Mouse (Mus musculus): ENCODE data around the gene 5830411N06Rik. TPM values are rescaled to one million over a fixed set of nuclear protein-coding genes. Genes with fewer than 3 reads are reported as not detected.

5830411N06Rik gene
- polyA plus RNA-seq, 1 experiment from 2014 or later, result not detected

DNA sequence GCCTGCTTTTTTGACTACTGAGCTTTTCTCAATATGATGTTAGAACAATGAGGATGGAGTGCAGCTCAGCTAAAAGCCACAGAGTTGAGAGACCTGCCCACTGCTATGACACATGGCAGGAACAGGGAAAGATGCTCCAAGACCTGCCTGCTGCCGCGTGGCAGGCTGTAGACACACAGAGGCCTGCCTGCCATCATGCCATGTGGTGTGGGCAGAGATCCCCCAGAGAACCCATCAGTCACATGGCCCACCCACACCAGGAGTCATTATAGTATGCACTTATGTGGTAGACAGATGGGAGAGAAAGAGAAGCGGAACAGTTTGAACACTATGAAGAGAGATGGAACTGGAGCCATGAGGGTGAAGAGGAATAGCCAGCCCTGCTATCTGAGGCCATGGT lies 13.4 kb upstream of the 5830411N06Rik start:
- Histone ChIP-seq H3K4me1 (replicated peaks) (no peaks in the 10 kb centered on the region), H3K27ac (no peak overlapping the region), H3K36me3 (no peaks in the 10 kb centered on the region), H3K4me2 (replicated peaks) (no peak overlapping the region), H3K9me3 (no peaks in the 10 kb centered on the region), H3K9ac (no peak overlapping the region), H3K4me3 (replicated peaks) (no peak overlapping the region), H3K27me3 (replicated peaks) (no peaks in the 10 kb centered on the region)
- WGBS, result 90% methylated on average over 3 of the region's 3 CpGs
- no peak for ATAC-seq

- no peaks in the 10 kb centered on the region for H3K4me1 ChIP-seq (replicated peaks)
- H3K4me3 ChIP-seq (replicated peaks), result no peak overlapping the region
- H3K9ac ChIP-seq, result no peak overlapping the region
- H3K27ac ChIP-seq, result no peak overlapping the region
- H3K4me2 ChIP-seq (replicated peaks), result no peak overlapping the region
- no peak for ATAC-seq
- H3K36me3 ChIP-seq, result no peaks in the 10 kb centered on the region
- 82% methylated on average over 7 of the region's 7 CpGs for WGBS
- H3K9me3 ChIP-seq, result no peaks in the 10 kb centered on the region
- H3K27me3 ChIP-seq (replicated peaks), result no peaks in the 10 kb centered on the region
These were observed 6.8 kb downstream of the 5830411N06Rik start for GRCm38 (mm10) chr7:140253780-140254299.

GRCm38 (mm10) chr7:140295746-140296145 lies 48.7 kb downstream of the 5830411N06Rik start:
- no peak overlapping the region for H3K27ac ChIP-seq
- H3K27me3 ChIP-seq (replicated peaks), result no peaks in the 10 kb centered on the region
- H3K4me2 ChIP-seq (replicated peaks), result no peak overlapping the region
- H3K4me3 ChIP-seq (replicated peaks), result no peak overlapping the region
- no peaks in the 10 kb centered on the region for H3K36me3 ChIP-seq
- H3K4me1 ChIP-seq (replicated peaks), result no peaks in the 10 kb centered on the region
- 85% methylated on average over 9 of the region's 9 CpGs for WGBS
- ATAC-seq, result no peak
- no peaks in the 10 kb centered on the region for H3K9me3 ChIP-seq
- no peak overlapping the region for H3K9ac ChIP-seq

DNA sequence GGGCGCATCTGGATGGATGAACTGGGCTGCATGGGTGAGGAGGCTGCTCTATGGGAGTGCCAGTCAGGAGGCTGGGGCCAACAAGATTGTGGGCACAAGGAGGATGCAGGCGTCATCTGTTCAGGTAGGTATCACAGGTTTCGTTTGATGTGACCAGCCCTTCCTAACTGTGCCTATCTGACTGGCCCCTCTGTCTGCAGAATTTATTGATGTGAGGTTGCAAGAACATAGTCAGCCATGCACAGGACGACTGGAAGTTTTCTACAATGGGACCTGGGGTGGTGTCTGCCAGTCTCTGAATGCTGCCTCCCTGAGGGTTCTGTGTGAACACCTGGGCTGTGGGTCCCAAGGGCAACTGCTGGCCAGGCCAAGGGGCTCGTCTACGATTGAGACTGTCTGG lies 49.8 kb downstream of the 5830411N06Rik start:
- ATAC-seq, result no peak
- no peaks in the 10 kb centered on the region for H3K4me1 ChIP-seq (replicated peaks)
- no peak overlapping the region for H3K27ac ChIP-seq
- H3K27me3 ChIP-seq (replicated peaks), result no peaks in the 10 kb centered on the region
- no peaks in the 10 kb centered on the region for H3K36me3 ChIP-seq
- WGBS, result 73% methylated on average over 6 of the region's 6 CpGs
- no peaks in the 10 kb centered on the region for H3K9me3 ChIP-seq
- no peak overlapping the region for H3K4me2 ChIP-seq (replicated peaks)
- H3K9ac ChIP-seq, result no peak overlapping the region
- H3K4me3 ChIP-seq (replicated peaks), result no peak overlapping the region

- no peaks in the 10 kb centered on the region for H3K36me3 ChIP-seq
- no peak overlapping the region for H3K4me3 ChIP-seq (replicated peaks)
- no peaks in the 10 kb centered on the region for H3K27me3 ChIP-seq (replicated peaks)
- no peak overlapping the region for H3K27ac ChIP-seq
- no peaks in the 10 kb centered on the region for H3K9me3 ChIP-seq
- WGBS, result 81% methylated on average over 3 of the region's 3 CpGs
- no peak for ATAC-seq
- no peak overlapping the region for H3K9ac ChIP-seq
- H3K4me2 ChIP-seq (replicated peaks), result no peak overlapping the region
- H3K4me1 ChIP-seq (replicated peaks), result no peaks in the 10 kb centered on the region
These were observed 52.3 kb downstream of the 5830411N06Rik start for GRCm38 (mm10) chr7:140299416-140299815.

- H3K9me3 ChIP-seq, result no peaks in the 10 kb centered on the region
- no peak overlapping the region for H3K9ac ChIP-seq
- no peaks in the 10 kb centered on the region for H3K4me1 ChIP-seq (replicated peaks)
- ATAC-seq, result no peak
- no peak overlapping the region for H3K27ac ChIP-seq
- H3K4me3 ChIP-seq (replicated peaks), result no peak overlapping the region
- no peaks in the 10 kb centered on the region for H3K36me3 ChIP-seq
- H3K27me3 ChIP-seq (replicated peaks), result no peaks in the 10 kb centered on the region
- 85% methylated on average over 3 of the region's 3 CpGs for WGBS
- no peak overlapping the region for H3K4me2 ChIP-seq (replicated peaks)
These were observed 72.8 kb downstream of the 5830411N06Rik start for GRCm38 (mm10) chr7:140319861-140320385.

GRCm38 (mm10) chr7:140320558-140320957 lies 73.5 kb downstream of the 5830411N06Rik start, which contains the start of gene Olfr525:
Gene Olfr525 (plus strand): TSS chr7:140320858.
- H3K4me1 ChIP-seq (replicated peaks), result no peaks in the 10 kb centered on the region
- H3K9ac ChIP-seq, result no peak within 1 kb of the TSS
- no peaks in the 10 kb centered on the region for H3K27me3 ChIP-seq (replicated peaks)
- no peaks in the 10 kb centered on the region for H3K36me3 ChIP-seq
- H3K9me3 ChIP-seq, result no peaks in the 10 kb centered on the region
- 43% methylated on average over 1 of the region's 1 CpGs for WGBS
- no peak within 1 kb of the TSS for H3K4me3 ChIP-seq (replicated peaks)
- ATAC-seq, result no peak
- no peak within 1 kb of the TSS for H3K4me2 ChIP-seq (replicated peaks)
- H3K27ac ChIP-seq, result no peak within 1 kb of the TSS

DNA sequence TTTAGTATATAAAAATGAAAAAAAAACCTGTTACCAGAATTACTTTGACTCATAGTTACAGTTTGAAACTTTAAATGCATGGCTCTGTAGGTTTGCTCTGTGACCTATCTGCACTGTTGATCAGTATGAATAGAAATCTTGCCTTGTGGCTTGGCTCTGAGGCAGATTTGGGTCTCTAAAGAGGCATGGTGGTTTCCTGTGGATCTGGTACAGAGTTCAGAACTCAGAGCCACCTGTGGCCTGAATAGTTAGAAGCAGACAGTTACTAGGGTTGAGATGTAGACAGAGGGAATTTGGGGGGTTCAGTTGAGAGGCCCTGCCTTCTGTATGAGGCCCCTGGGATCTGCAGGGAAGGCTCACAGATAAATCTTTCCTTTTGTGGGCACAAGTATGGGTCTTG lies 74.1 kb downstream of the 5830411N06Rik start:
- H3K36me3 ChIP-seq, result no peaks in the 10 kb centered on the region
- H3K4me3 ChIP-seq (replicated peaks), result no peak overlapping the region
- H3K9me3 ChIP-seq, result no peaks in the 10 kb centered on the region
- no peaks in the 10 kb centered on the region for H3K27me3 ChIP-seq (replicated peaks)
- no peak overlapping the region for H3K4me2 ChIP-seq (replicated peaks)
- H3K27ac ChIP-seq, result no peak overlapping the region
- ATAC-seq, result no peak
- no peak overlapping the region for H3K9ac ChIP-seq
- H3K4me1 ChIP-seq (replicated peaks), result no peaks in the 10 kb centered on the region

DNA sequence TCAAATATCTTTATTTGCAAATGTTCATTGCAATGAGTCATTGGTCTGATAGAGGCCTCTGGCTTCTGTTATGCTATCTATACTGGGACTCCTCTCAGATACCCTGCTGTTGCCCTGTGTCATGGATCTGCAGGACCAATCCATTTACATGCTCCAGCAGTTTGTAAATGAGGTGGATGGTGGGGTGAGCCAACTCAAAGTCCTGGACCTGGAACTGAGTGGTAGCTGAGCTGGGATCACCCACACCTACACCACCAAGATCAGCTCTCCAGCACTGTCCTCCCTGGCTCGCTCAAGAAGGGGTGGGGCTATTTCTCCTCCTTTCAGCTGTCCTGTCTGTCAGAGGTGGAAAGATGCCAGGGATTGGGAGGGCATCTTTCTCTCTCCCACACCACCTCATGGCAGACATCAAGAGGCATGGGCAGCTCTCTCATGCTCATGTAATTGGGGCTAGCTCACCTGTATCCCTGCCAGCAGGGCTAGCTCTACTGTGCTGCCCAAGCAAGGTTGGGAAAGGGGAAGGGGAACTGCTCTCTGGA lies 82.8 kb downstream of the 5830411N06Rik start:
- no peaks in the 10 kb centered on the region for H3K36me3 ChIP-seq
- no peak for ATAC-seq
- H3K27me3 ChIP-seq (replicated peaks), result no peaks in the 10 kb centered on the region
- H3K27ac ChIP-seq, result no peak overlapping the region
- no peak overlapping the region for H3K9ac ChIP-seq
- no peaks in the 10 kb centered on the region for H3K9me3 ChIP-seq
- H3K4me3 ChIP-seq (replicated peaks), result no peak overlapping the region
- no peak overlapping the region for H3K4me2 ChIP-seq (replicated peaks)
- H3K4me1 ChIP-seq (replicated peaks), result no peaks in the 10 kb centered on the region
- WGBS, result 38% methylated on average over 1 of the region's 1 CpGs

DNA sequence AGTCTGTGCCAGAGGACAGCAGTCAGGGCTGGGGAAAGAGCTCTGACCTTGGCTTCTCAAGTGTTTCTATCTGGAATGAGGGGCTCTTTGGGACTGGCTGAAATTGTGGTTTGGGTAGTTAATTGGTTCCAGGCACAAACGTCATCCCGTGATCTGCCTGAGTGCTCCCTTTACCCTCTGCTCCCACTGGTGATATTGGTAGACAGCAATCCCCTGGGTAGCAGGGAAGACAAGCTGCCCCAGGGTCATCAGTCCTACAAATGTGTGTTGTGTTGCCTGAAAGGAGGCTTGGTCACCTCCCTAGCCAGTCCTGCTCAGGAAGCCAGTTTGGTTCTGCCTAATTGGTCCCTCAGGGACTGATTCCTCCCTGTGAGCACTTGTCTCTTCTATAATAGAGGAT lies 86.6 kb downstream of the 5830411N06Rik start, which contains the start of gene Olfr527:
Gene Olfr527, plus strand, starts transcription at position 301 of the 400 bp plus-strand sequence.
- Histone ChIP-seq H3K36me3 (no peaks in the 10 kb centered on the region), H3K4me2 (replicated peaks) (no peak within 1 kb of the TSS), H3K4me3 (replicated peaks) (no peak within 1 kb of the TSS), H3K27me3 (replicated peaks) (no peaks in the 10 kb centered on the region), H3K27ac (no peak within 1 kb of the TSS), H3K4me1 (replicated peaks) (no peaks in the 10 kb centered on the region), H3K9me3 (no peaks in the 10 kb centered on the region), H3K9ac (no peak within 1 kb of the TSS)
- ATAC-seq, result no peak
- WGBS, result 79% methylated on average over 2 of the region's 2 CpGs

Other genes with a start within 250 kb of the 5830411N06Rik start
- 32.2 and 32.9 TPM in 2 replicates for gene Zfp511, start 210.9 kb upstream of the 5830411N06Rik start, polyA plus RNA-seq (2015; fragmentation: Nextera tagmentation; extraction: Ambion mirVana)
- gene Tubgcp2, start 210.6 kb upstream of the 5830411N06Rik start, polyA plus RNA-seq (2015; fragmentation: Nextera tagmentation; extraction: Ambion mirVana), result 39.8 and 41.3 TPM in 2 replicates
- gene Msx3, start 198.2 kb upstream of the 5830411N06Rik start, polyA plus RNA-seq (2015; fragmentation: Nextera tagmentation; extraction: Ambion mirVana), result not detected in 2 replicates
- 3.4 and 3.7 TPM in 2 replicates for gene Caly, start 164.7 kb upstream of the 5830411N06Rik start, polyA plus RNA-seq (2015; fragmentation: Nextera tagmentation; extraction: Ambion mirVana)
- gene Prap1, start 153.9 kb upstream of the 5830411N06Rik start, polyA plus RNA-seq (2015; fragmentation: Nextera tagmentation; extraction: Ambion mirVana), result 487 and 598 TPM in 2 replicates
- 53.5 and 59.6 TPM in 2 replicates for gene Fuom, start 144.8 kb upstream of the 5830411N06Rik start, polyA plus RNA-seq (2015; fragmentation: Nextera tagmentation; extraction: Ambion mirVana)
- 38.3 and 38.4 TPM in 2 replicates for gene Paox, start 131.5 kb upstream of the 5830411N06Rik start, polyA plus RNA-seq (2015; fragmentation: Nextera tagmentation; extraction: Ambion mirVana)
- 183 and 188 TPM in 2 replicates for gene Echs1, start 130.8 kb upstream of the 5830411N06Rik start, polyA plus RNA-seq (2015; fragmentation: Nextera tagmentation; extraction: Ambion mirVana)
- gene Mtg1, start 109.7 kb upstream of the 5830411N06Rik start, polyA plus RNA-seq (2015; fragmentation: Nextera tagmentation; extraction: Ambion mirVana), result 24.0 and 27.3 TPM in 2 replicates
- gene Sprn, start 92.4 kb upstream of the 5830411N06Rik start, polyA plus RNA-seq (2015; fragmentation: Nextera tagmentation; extraction: Ambion mirVana), result 1.2 and 1.7 TPM in 2 replicates
- gene Olfr522, start 82.5 kb upstream of the 5830411N06Rik start, polyA plus RNA-seq (2015; fragmentation: Nextera tagmentation; extraction: Ambion mirVana), result not detected in 2 replicates
- gene Olfr523, start 74.1 kb upstream of the 5830411N06Rik start, polyA plus RNA-seq (2015; fragmentation: Nextera tagmentation; extraction: Ambion mirVana), result not detected in 2 replicates
- gene Olfr524, start 41.3 kb upstream of the 5830411N06Rik start, polyA plus RNA-seq (2015; fragmentation: Nextera tagmentation; extraction: Ambion mirVana), result not detected in 2 replicates
- 0.09 and 0.20 TPM in 2 replicates for gene Cd163l1, start 29.0 kb upstream of the 5830411N06Rik start, polyA plus RNA-seq (2015; fragmentation: Nextera tagmentation; extraction: Ambion mirVana)
- gene Olfr525, start 73.6 kb downstream of the 5830411N06Rik start, polyA plus RNA-seq (2015; fragmentation: Nextera tagmentation; extraction: Ambion mirVana), result not detected in 2 replicates
- gene Olfr527, start 86.7 kb downstream of the 5830411N06Rik start, polyA plus RNA-seq (2015; fragmentation: Nextera tagmentation; extraction: Ambion mirVana), result not detected in 2 replicates
- not detected in 2 replicates for gene Olfr60, start 114.4 kb downstream of the 5830411N06Rik start, polyA plus RNA-seq (2015; fragmentation: Nextera tagmentation; extraction: Ambion mirVana)
- not detected in 2 replicates for gene Olfr530, start 129.0 kb downstream of the 5830411N06Rik start, polyA plus RNA-seq (2015; fragmentation: Nextera tagmentation; extraction: Ambion mirVana)
- not detected in 2 replicates for gene Olfr531, start 155.6 kb downstream of the 5830411N06Rik start, polyA plus RNA-seq (2015; fragmentation: Nextera tagmentation; extraction: Ambion mirVana)
- gene Olfr532, start 174.4 kb downstream of the 5830411N06Rik start, polyA plus RNA-seq (2015; fragmentation: Nextera tagmentation; extraction: Ambion mirVana), result not detected in 2 replicates
- not detected in 2 replicates for gene Olfr533, start 216.1 kb downstream of the 5830411N06Rik start, polyA plus RNA-seq (2015; fragmentation: Nextera tagmentation; extraction: Ambion mirVana)
- not detected in 2 replicates for gene Olfr535, start 236.9 kb downstream of the 5830411N06Rik start, polyA plus RNA-seq (2015; fragmentation: Nextera tagmentation; extraction: Ambion mirVana)